Mouse (Mus musculus) bone marrow macrophage, adult 2 months (primary cell): ENCODE measurements at regions not wholly inside any gene's neighbourhood (a gene's known extent, or its start where the extent isn't known, plus 50 kb on each side); places are given as distances from the start of the nearest gene placed in this dataset.

Source experiments
- CTCF ChIP-seq: IDR thresholded peaks from 2 replicates; pipeline ENCODE4 v1.5.1; 2012; ENCODE audit warnings: low read depth, mild to moderate bottlenecking, low read length, moderate library complexity
- POLR2A ChIP-seq: IDR thresholded peaks from 2 replicates; pipeline ENCODE4 v1.6.1; 2012; ENCODE audit warnings: mild to moderate bottlenecking, low read depth, low read length, borderline replicate concordance

GRCm38 (mm10) chr10:16714065-16714464, 1009.0 kb upstream of the Cited2 start:
- TF ChIP-seq POLR2A (no peak), CTCF (no peak)
